Mouse (Mus musculus) thymus, postnatal 14 days (tissue): ENCODE results near the gene Thtpa.

Source experiments
- DNase-seq: peaks from one replicate; pipeline ENCODE4 v3.0.0; 2021

Gene Thtpa

DNA sequence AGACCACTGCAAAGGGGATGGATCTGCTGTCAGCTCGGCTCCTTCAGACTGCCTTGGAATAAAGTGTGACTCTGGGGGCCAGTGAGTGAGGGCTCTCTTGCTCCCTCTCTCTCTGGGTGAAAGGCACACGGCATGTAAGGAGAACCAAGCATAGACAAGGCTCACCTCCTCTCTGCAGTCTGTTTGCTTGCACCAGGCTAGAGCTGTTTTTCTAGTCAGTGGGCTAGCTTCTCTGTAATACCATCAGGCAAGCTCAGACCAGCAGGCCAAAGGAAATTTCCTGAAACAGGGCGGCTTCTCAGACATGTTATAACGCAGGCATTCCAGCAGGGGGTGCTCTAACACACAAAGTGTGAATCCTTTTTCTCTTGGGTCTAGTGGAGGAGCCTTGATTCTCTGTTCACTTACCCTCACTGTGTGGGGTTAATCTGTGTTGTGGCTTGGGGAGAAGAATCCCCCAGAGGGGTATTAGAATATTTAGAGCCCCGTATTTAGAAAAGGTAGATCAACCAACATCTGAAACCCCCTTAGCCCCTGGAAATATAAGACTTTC, 53.9 kb downstream of the Thtpa start:
- DNase-seq, result peak; percentile 67
